Mouse (Mus musculus) thymus, adult 2 months (tissue): ENCODE measurements at regions not wholly inside any gene's neighbourhood (a gene's known extent, or its start where the extent isn't known, plus 50 kb on each side); places are given as distances from the start of the nearest gene placed in this dataset.

Experiments used
- DNase-seq: peaks from one replicate; pipeline ENCODE4 v3.0.0; 2021
- H3K27ac ChIP-seq: fragments of 200-500 bp; 2 replicates; pipeline ENCODE4 v1.5.1; 2012; ENCODE audit warnings: low read length, control low read depth; ENCODE audit not compliant: control insufficient read depth, insufficient read depth
- H3K27me3 ChIP-seq: fragments of 200-500 bp; 2 replicates; pipeline ENCODE4 v1.6.1; 2012; ENCODE audit warnings: mild to moderate bottlenecking, low read length, moderate library complexity, mixed read lengths; ENCODE audit not compliant: control insufficient read depth, insufficient read depth
- H3K36me3 ChIP-seq: fragments of 200-500 bp; 2 replicates; pipeline ENCODE4 v1.6.1; 2012; ENCODE audit warnings: mild to moderate bottlenecking, low read length, moderate library complexity; ENCODE audit not compliant: control insufficient read depth, insufficient read depth
- H3K4me1 ChIP-seq: fragments of 200-500 bp; replicated peaks from 2 replicates; pipeline ENCODE4 v1.6.1; 2012; ENCODE audit warnings: low read length; ENCODE audit not compliant: control insufficient read depth, insufficient read depth
- H3K4me3 ChIP-seq: fragments of 200-500 bp; 2 replicates; pipeline ENCODE4 v1.5.1; 2012; ENCODE audit warnings: mild to moderate bottlenecking, low read length, control low read depth, moderate library complexity; ENCODE audit not compliant: control insufficient read depth, insufficient read depth
- CTCF ChIP-seq: fragments of 200-500 bp; IDR thresholded peaks from 2 replicates; pipeline ENCODE4 v1.5.1; 2012; ENCODE audit warnings: mild to moderate bottlenecking, control low read depth, low read length, moderate library complexity, borderline replicate concordance; ENCODE audit not compliant: control insufficient read depth, poor library complexity, insufficient read depth; ENCODE audit errors: extremely low read depth
- POLR2A ChIP-seq: fragments of 200-500 bp; IDR thresholded peaks from 2 replicates; pipeline ENCODE4 v1.6.1; 2012; ENCODE audit warnings: mild to moderate bottlenecking, low read length, control low read depth, moderate library complexity; ENCODE audit not compliant: control insufficient read depth, poor library complexity, insufficient read depth; ENCODE audit errors: extremely low read depth
- WGBS: fragments of 180-500 bp; shearing (Covaris S2); methylation state at CpG from one replicate; pipeline ENCODE4 v1.1.7; 2018; 5-methylcytosine and 5-hydroxymethylcytosine counted together

DNA sequence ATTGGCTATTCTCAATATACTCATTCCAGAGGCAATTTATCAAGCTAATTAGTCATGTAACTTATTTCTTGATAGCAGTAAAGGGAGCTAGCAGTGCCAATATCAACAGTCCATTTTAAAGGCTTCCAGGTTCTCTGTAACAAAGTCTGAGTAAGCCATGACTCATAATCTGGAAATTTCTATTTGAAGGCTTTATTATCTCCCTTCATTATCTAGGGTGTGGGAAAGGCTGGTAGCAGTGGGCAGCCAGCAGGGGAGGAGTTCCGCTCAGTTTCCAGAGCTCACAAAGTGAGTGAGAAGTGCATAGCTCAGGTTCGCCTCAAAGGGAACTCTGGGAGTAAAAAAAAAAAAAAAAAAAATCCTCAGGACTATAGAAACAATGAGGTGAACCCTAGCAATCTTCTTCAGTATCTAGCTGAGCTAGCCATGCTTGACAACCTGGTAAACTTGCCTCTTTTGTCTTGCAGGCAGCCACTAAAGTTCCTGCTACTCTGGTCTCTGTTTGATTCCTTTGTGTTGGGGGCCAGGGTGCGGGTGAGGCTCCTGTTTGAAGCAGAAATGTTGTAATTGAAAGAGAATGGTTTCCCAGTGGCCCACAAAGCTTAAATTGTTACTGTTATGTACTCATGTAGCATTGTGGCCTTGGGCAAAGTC, 68.7 kb upstream of the Itprid2 start:
- TF ChIP-seq CTCF, result no peak
- H3K4me3 ChIP-seq, result no peak overlapping the region
- H3K27ac ChIP-seq, result no peak overlapping the region
- H3K27me3 ChIP-seq, result no peaks in the 10 kb centered on the region
- no peaks in the 10 kb centered on the region for H3K4me1 ChIP-seq
- H3K36me3 ChIP-seq, result no peaks in the 10 kb centered on the region
- WGBS, result 61% methylated on average over 3 of the region's 3 CpGs
- no peak for DNase-seq

GRCm38 (mm10) chr2:79567413-79567934, 67.7 kb upstream of the Itprid2 start:
- TF ChIP-seq POLR2A, result no peak
- no peak for TF ChIP-seq CTCF
- 94% methylated on average over 3 of the region's 3 CpGs for WGBS
- Histone ChIP-seq H3K4me3 (no peak overlapping the region), H3K27ac (no peak overlapping the region), H3K27me3 (no peaks in the 10 kb centered on the region), H3K4me1 (no peaks in the 10 kb centered on the region), H3K36me3 (no peaks in the 10 kb centered on the region)
- DNase-seq, result no peak

GRCm38 (mm10) chr2:79569663-79570062, 65.5 kb upstream of the Itprid2 start:
- no peak for DNase-seq
- no peaks in the 10 kb centered on the region for H3K36me3 ChIP-seq
- H3K4me1 ChIP-seq, result no peaks in the 10 kb centered on the region
- no peak overlapping the region for H3K27ac ChIP-seq
- no peaks in the 10 kb centered on the region for H3K27me3 ChIP-seq
- TF ChIP-seq POLR2A (no peak), CTCF (no peak)
- 94% methylated on average over 1 of the region's 1 CpGs for WGBS
- H3K4me3 ChIP-seq, result no peak overlapping the region

DNA sequence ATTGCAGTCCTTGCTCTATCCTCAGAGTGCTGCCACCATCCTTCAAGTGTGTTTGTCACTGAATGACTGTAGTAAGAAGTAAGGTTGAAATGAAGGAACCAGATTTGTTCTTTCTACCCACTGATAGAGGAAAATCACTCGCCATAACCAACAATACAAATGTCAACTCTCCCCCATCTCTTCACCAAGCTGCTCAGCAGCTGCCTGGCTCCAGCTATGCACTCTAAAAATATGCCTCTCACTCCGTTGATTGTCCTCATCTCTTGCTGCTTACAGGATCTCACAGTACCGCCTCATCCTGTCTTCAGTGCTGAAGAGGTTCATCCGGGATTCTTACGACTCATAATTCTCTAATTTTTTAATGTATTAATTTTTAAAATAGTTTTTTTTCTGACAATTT, 63.2 kb upstream of the Itprid2 start:
- no peak overlapping the region for H3K27ac ChIP-seq
- H3K4me1 ChIP-seq, result no peaks in the 10 kb centered on the region
- no peak for DNase-seq
- WGBS, result 96% methylated on average over 5 of the region's 5 CpGs
- H3K4me3 ChIP-seq, result no peak overlapping the region
- H3K27me3 ChIP-seq, result no peaks in the 10 kb centered on the region
- TF ChIP-seq POLR2A (no peak), CTCF (no peak)
- no peaks in the 10 kb centered on the region for H3K36me3 ChIP-seq

- DNase-seq, result no peak
- Histone ChIP-seq H3K36me3 (no peaks in the 10 kb centered on the region), H3K4me3 (no peak overlapping the region), H3K4me1 (no peaks in the 10 kb centered on the region), H3K27me3 (no peaks in the 10 kb centered on the region), H3K27ac (no peak overlapping the region)
- 51% methylated on average over 6 of the region's 6 CpGs for WGBS
- TF ChIP-seq POLR2A, result no peak
- TF ChIP-seq CTCF, result no peak
Measured at GRCm38 (mm10) chr2:79575074-79575473, 60.1 kb upstream of the Itprid2 start.

- DNase-seq, result no peak
- TF ChIP-seq CTCF (no peak), POLR2A (no peak)
- WGBS, result 94% methylated on average over 7 of the region's 7 CpGs
Measured at GRCm38 (mm10) chr2:79585022-79585774, 50.0 kb upstream of the Itprid2 start.

More at GRCm38 (mm10) chr2:79585022-79585774, 50.0 kb upstream of the Itprid2 start:
- Histone ChIP-seq H3K27ac (no peak overlapping the region), H3K27me3 (no peaks in the 10 kb centered on the region), H3K4me1 (no peaks in the 10 kb centered on the region), H3K36me3 (no peaks in the 10 kb centered on the region), H3K4me3 (no peak overlapping the region)
